15 mouse cellular contexts compared by ENCODE assay signal in genomic region chr3:94399663-94400310, GRCm38 (mm10). TPM values are rescaled to one million over a fixed set of nuclear protein-coding genes. Genes with fewer than 3 reads are reported as not detected.
DNase-seq lines count a peak whose midpoint lies in the region; ATAC-seq and TF ChIP-seq lines count a peak whose summit lies in the region.
"Had no signal": no experiment of that assay in that cellular context is flagged by ENCODE, and none has a peak within 500 bp of the region (broad histone marks: within the 10 kb centered on the region; RNA-seq: fewer than 3 reads in every experiment).

No protein-coding gene starts in this region.

- H3K27me3 ChIP-seq in liver, embryonic 11.5 days (replicated peaks; ENCODE audit: control insufficient read depth, insufficient read depth, low read length) = peaks cover 55% of the 10 kb centered on the region
- peaks cover 36% of the 10 kb centered on the region for H3K27me3 ChIP-seq in liver, postnatal 0 days (ENCODE audit: insufficient read depth, low read length)
- H3K27me3 ChIP-seq in forebrain, embryonic 13.5 days = peaks cover 18% of the 10 kb centered on the region
- H3K27me3 ChIP-seq in neural tube, embryonic 15.5 days (replicated peaks) = peaks cover 17% of the 10 kb centered on the region
- peaks cover 85% of the 10 kb centered on the region for H3K27me3 ChIP-seq in liver, embryonic 12.5 days (replicated peaks)
- peaks cover 6% of the 10 kb centered on the region; the same call in 1 of the 2 replicates for H3K27me3 ChIP-seq in intestine, postnatal 0 days (replicated peaks; ENCODE audit: control insufficient read depth, insufficient read depth, low read length)

- no peak overlapping the region for H3K4me2 ChIP-seq in liver, embryonic 11.5 days
- H3K4me2 ChIP-seq in liver, postnatal 0 days (ENCODE audit: low read depth, low read length) = no peak overlapping the region
- peak overlapping the region; percentile 65 for H3K4me2 ChIP-seq in forebrain, embryonic 13.5 days
- peak overlapping the region; percentile 73 for H3K4me2 ChIP-seq in neural tube, embryonic 15.5 days
- H3K4me2 ChIP-seq in liver, embryonic 12.5 days = no peak overlapping the region
- H3K4me2 ChIP-seq in intestine, postnatal 0 days (replicated peaks; ENCODE audit: low read depth) = no peak overlapping the region

- H3K4me3 ChIP-seq in liver, embryonic 11.5 days (ENCODE audit: low read depth, low read length) = no peak overlapping the region
- H3K4me3 ChIP-seq in liver, postnatal 0 days (ENCODE audit: low read depth, low read length) = no peak overlapping the region
- H3K4me3 ChIP-seq in forebrain, embryonic 13.5 days = peak overlapping the region; percentile 37
- peak overlapping the region; percentile 40 for H3K4me3 ChIP-seq in neural tube, embryonic 15.5 days (replicated peaks)
- H3K4me3 ChIP-seq in liver, embryonic 12.5 days = no peak overlapping the region
- no peak overlapping the region for H3K4me3 ChIP-seq in intestine, postnatal 0 days (ENCODE audit: low read depth, low read length)

- TF ChIP-seq CTCF in liver, postnatal 0 days (IDR thresholded peaks at IDR 0.05; ENCODE audit: low read depth) = no peak
- no peak for TF ChIP-seq CTCF in intestine, postnatal 0 days (IDR thresholded peaks at IDR 0.05; ENCODE audit: low read depth)

- H3K4me1 ChIP-seq in liver, embryonic 11.5 days (replicated peaks; ENCODE audit: control insufficient read depth, insufficient read depth, low read length) = no peaks in the 10 kb centered on the region
- H3K4me1 ChIP-seq in liver, postnatal 0 days (ENCODE audit: insufficient read depth) = no peaks in the 10 kb centered on the region
- H3K4me1 ChIP-seq in forebrain, embryonic 13.5 days = peaks cover 34% of the 10 kb centered on the region
- peaks cover 36% of the 10 kb centered on the region for H3K4me1 ChIP-seq in neural tube, embryonic 15.5 days
- H3K4me1 ChIP-seq in liver, embryonic 12.5 days = no peaks in the 10 kb centered on the region
- no peaks in the 10 kb centered on the region for H3K4me1 ChIP-seq in intestine, postnatal 0 days (replicated peaks; ENCODE audit: control insufficient read depth, insufficient read depth, low read length)

- TF ChIP-seq EP300 in liver, postnatal 0 days (IDR thresholded peaks at IDR 0.05; ENCODE audit: low read depth) = no peak

- no peak for ATAC-seq in liver, embryonic 11.5 days (replicated peaks; ENCODE audit: low FRiP score)
- no peak for ATAC-seq in liver, postnatal 0 days
- peak; percentile 5; the same call in 1 of the 2 replicates for ATAC-seq in forebrain, embryonic 13.5 days
- ATAC-seq in neural tube, embryonic 15.5 days (ENCODE audit: low FRiP score) = peak; percentile 12
- no peak for ATAC-seq in liver, embryonic 12.5 days
- no peak for ATAC-seq in intestine, postnatal 0 days
- ATAC-seq: CD4-positive, CD25-positive, alpha-beta regulatory T cell, adult 4 months had no signal

- 40% methylated on average over 5 of the region's 5 CpGs for WGBS in liver, embryonic 11.5 days
- 43% methylated on average over 5 of the region's 5 CpGs for WGBS in liver, postnatal 0 days (ENCODE audit: insufficient replicate concordance)
- WGBS in forebrain, embryonic 13.5 days = 10% methylated on average over 5 of the region's 5 CpGs
- WGBS in neural tube, embryonic 15.5 days = 20% methylated on average over 5 of the region's 5 CpGs
- whole genome bisulfite sequencing in liver, embryonic 12.5 days (ENCODE audit: insufficient replicate concordance) = 34% methylated on average over 5 of the region's 5 CpGs
- 46% methylated on average over 5 of the region's 5 CpGs for WGBS in intestine, postnatal 0 days

- H3K9ac ChIP-seq in liver, embryonic 11.5 days (ENCODE audit: low read depth, low read length) = no peak overlapping the region
- no peak overlapping the region for H3K9ac ChIP-seq in liver, postnatal 0 days (replicated peaks)
- H3K9ac ChIP-seq in forebrain, embryonic 13.5 days = peak overlapping the region; percentile 71
- no peak overlapping the region; the same call in 1 of the 2 replicates for H3K9ac ChIP-seq in neural tube, embryonic 15.5 days (replicated peaks)
- H3K9ac ChIP-seq in liver, embryonic 12.5 days = no peak overlapping the region
- no peak overlapping the region for H3K9ac ChIP-seq in intestine, postnatal 0 days (ENCODE audit: low read depth, low read length)
- H3K9ac ChIP-seq: limb, embryonic 15.5 days; stomach, embryonic 15.5 days had no signal

- no peaks in the 10 kb centered on the region for H3K36me3 ChIP-seq in liver, embryonic 11.5 days (ENCODE audit: control insufficient read depth, insufficient read depth, low read length)
- H3K36me3 ChIP-seq in liver, postnatal 0 days (replicated peaks; ENCODE audit: insufficient read depth, low read length) = no peaks in the 10 kb centered on the region
- H3K36me3 ChIP-seq in forebrain, embryonic 13.5 days (ENCODE audit: poor library complexity, severe bottlenecking) = no peaks in the 10 kb centered on the region
- no peaks in the 10 kb centered on the region for H3K36me3 ChIP-seq in neural tube, embryonic 15.5 days
- H3K36me3 ChIP-seq in liver, embryonic 12.5 days = no peaks in the 10 kb centered on the region
- H3K36me3 ChIP-seq in intestine, postnatal 0 days (ENCODE audit: control insufficient read depth, insufficient read depth) = peaks cover 7% of the 10 kb centered on the region; the same call in 1 of the 2 replicates
- H3K36me3 ChIP-seq: limb, embryonic 15.5 days; stomach, embryonic 15.5 days had no signal

- peak; percentile 20 for DNase-seq in liver, embryonic 11.5 days (ENCODE audit: low spot score)
- DNase-seq in liver, postnatal 0 days = no peak
- DNase-seq in mesoderm, embryonic 11.5 days (ENCODE audit: low read depth, low spot score) = peak; percentile 47
- no peak for DNase-seq in gastrocnemius, adult 8-10 months (ENCODE audit: low spot score in 2 of 2)
- DNase-seq: cerebellum, adult 9-10 months; heart, adult 18-20 months; layer of hippocampus, adult 9-11 months had no signal

- no peaks in the 10 kb centered on the region for H3K9me3 ChIP-seq in liver, embryonic 11.5 days (ENCODE audit: control insufficient read depth, low read length)
- no peaks in the 10 kb centered on the region for H3K9me3 ChIP-seq in liver, postnatal 0 days (ENCODE audit: low read length)
- H3K9me3 ChIP-seq in forebrain, embryonic 13.5 days (replicated peaks) = no peaks in the 10 kb centered on the region
- H3K9me3 ChIP-seq in neural tube, embryonic 15.5 days (replicated peaks) = no peaks in the 10 kb centered on the region
- H3K9me3 ChIP-seq in liver, embryonic 12.5 days (replicated peaks) = no peaks in the 10 kb centered on the region
- no peaks in the 10 kb centered on the region for H3K9me3 ChIP-seq in intestine, postnatal 0 days (ENCODE audit: control insufficient read depth)
- H3K9me3 ChIP-seq: limb, embryonic 15.5 days; megakaryocyte, embryonic 14.5 days; stomach, embryonic 15.5 days had no signal

- H3K27ac ChIP-seq in liver, embryonic 11.5 days (ENCODE audit: low read depth, low read length) = no peak overlapping the region
- H3K27ac ChIP-seq in liver, postnatal 0 days (ENCODE audit: low read depth) = no peak overlapping the region
- no peak overlapping the region for H3K27ac ChIP-seq in forebrain, embryonic 13.5 days
- no peak overlapping the region for H3K27ac ChIP-seq in neural tube, embryonic 15.5 days (replicated peaks)
- H3K27ac ChIP-seq in liver, embryonic 12.5 days = no peak overlapping the region
- H3K27ac ChIP-seq in intestine, postnatal 0 days (ENCODE audit: low read depth, low read length) = no peak overlapping the region
- H3K27ac ChIP-seq: limb, embryonic 15.5 days; stomach, embryonic 15.5 days had no signal

RNA-seq across cellular contexts. Expression of gene Lingo4, which starts 1.5 kb away (rescaled TPM):
- 0.05 TPM in 1 of 2 replicates, not detected in the other for polyA plus RNA-seq in liver, embryonic 11.5 days (2014; fragmentation: Nextera tagmentation; extraction: Ambion mirVana)
- polyA plus RNA-seq in liver, postnatal 0 days (2015; fragmentation: Nextera tagmentation; extraction: Ambion mirVana) = 0.38 and 0.46 TPM in 2 replicates
- 0.74 and 0.81 TPM in 2 replicates for polyA plus RNA-seq in forebrain, embryonic 13.5 days (2015; fragmentation: Nextera tagmentation; extraction: Ambion mirVana)
- polyA plus RNA-seq in neural tube, embryonic 15.5 days (2015; fragmentation: Nextera tagmentation; extraction: Ambion mirVana) = 2.4 and 2.5 TPM in 2 replicates
- total RNA-seq in gastrocnemius, adult 8-10 months (2022) = under 1 TPM; 0.29 to 0.40 (median 0.33) TPM
- polyA plus RNA-seq in liver, embryonic 12.5 days (2016; fragmentation: Nextera tagmentation; extraction: Ambion mirVana) = 0.04 TPM in 1 of 2 replicates, not detected in the other
- 0.68 and 0.86 TPM in 2 replicates for polyA plus RNA-seq in intestine, postnatal 0 days (2015; fragmentation: Nextera tagmentation; extraction: Ambion mirVana)

RNA-seq across cellular contexts. Expression of gene Tdrkh, which starts 13.3 kb away (rescaled TPM):
- polyA plus RNA-seq in liver, embryonic 11.5 days (2014; fragmentation: Nextera tagmentation; extraction: Ambion mirVana) = 10.4 and 11.4 TPM in 2 replicates
- 7.1 and 7.7 TPM in 2 replicates for polyA plus RNA-seq in liver, postnatal 0 days (2015; fragmentation: Nextera tagmentation; extraction: Ambion mirVana)
- 66.4 and 69.5 TPM in 2 replicates for polyA plus RNA-seq in forebrain, embryonic 13.5 days (2015; fragmentation: Nextera tagmentation; extraction: Ambion mirVana)
- polyA plus RNA-seq in neural tube, embryonic 15.5 days (2015; fragmentation: Nextera tagmentation; extraction: Ambion mirVana) = 39.2 and 43.5 TPM in 2 replicates
- total RNA-seq in gastrocnemius, adult 8-10 months (2022) = 1 to 10 TPM; 5.3 to 6.6 (median 6.1) TPM
- 10.7 and 11.1 TPM in 2 replicates for polyA plus RNA-seq in liver, embryonic 12.5 days (2016; fragmentation: Nextera tagmentation; extraction: Ambion mirVana)
- polyA plus RNA-seq in intestine, postnatal 0 days (2015; fragmentation: Nextera tagmentation; extraction: Ambion mirVana) = 5.6 and 6.2 TPM in 2 replicates

RNA-seq across cellular contexts. Expression of gene Rorc, which starts 27.2 kb away (rescaled TPM):
- polyA plus RNA-seq in liver, embryonic 11.5 days (2014; fragmentation: Nextera tagmentation; extraction: Ambion mirVana) = 0.43 and 1.0 TPM in 2 replicates
- 5.4 and 6.6 TPM in 2 replicates for polyA plus RNA-seq in liver, postnatal 0 days (2015; fragmentation: Nextera tagmentation; extraction: Ambion mirVana)
- polyA plus RNA-seq in forebrain, embryonic 13.5 days (2015; fragmentation: Nextera tagmentation; extraction: Ambion mirVana) = 1.7 and 2.1 TPM in 2 replicates
- polyA plus RNA-seq in neural tube, embryonic 15.5 days (2015; fragmentation: Nextera tagmentation; extraction: Ambion mirVana) = 0.31 and 1.9 TPM in 2 replicates
- total RNA-seq in gastrocnemius, adult 8-10 months (2022) = 100 to 1,000 TPM in 3 of 4 experiments, 10 to 100 TPM in 1; 97.2 to 109 (median 105) TPM
- 0.49 and 0.70 TPM in 2 replicates for polyA plus RNA-seq in liver, embryonic 12.5 days (2016; fragmentation: Nextera tagmentation; extraction: Ambion mirVana)
- polyA plus RNA-seq in intestine, postnatal 0 days (2015; fragmentation: Nextera tagmentation; extraction: Ambion mirVana) = 25.5 and 32.1 TPM in 2 replicates

RNA-seq across cellular contexts. Expression of gene C2cd4d, which starts 37.5 kb away (rescaled TPM):
- 0.25 TPM in 1 of 2 replicates, not detected in the other for polyA plus RNA-seq in liver, embryonic 11.5 days (2014; fragmentation: Nextera tagmentation; extraction: Ambion mirVana)
- polyA plus RNA-seq in liver, postnatal 0 days (2015; fragmentation: Nextera tagmentation; extraction: Ambion mirVana) = 0.24 and 0.34 TPM in 2 replicates
- 0.87 and 1.0 TPM in 2 replicates for polyA plus RNA-seq in forebrain, embryonic 13.5 days (2015; fragmentation: Nextera tagmentation; extraction: Ambion mirVana)
- polyA plus RNA-seq in neural tube, embryonic 15.5 days (2015; fragmentation: Nextera tagmentation; extraction: Ambion mirVana) = 2.1 and 2.9 TPM in 2 replicates
- total RNA-seq in gastrocnemius, adult 8-10 months (2022) = not detected
- polyA plus RNA-seq in liver, embryonic 12.5 days (2016; fragmentation: Nextera tagmentation; extraction: Ambion mirVana) = 0.17 and 0.21 TPM in 2 replicates
- polyA plus RNA-seq in intestine, postnatal 0 days (2015; fragmentation: Nextera tagmentation; extraction: Ambion mirVana) = 0.65 and 0.87 TPM in 2 replicates
- polyA plus RNA-seq: CD4-positive, CD25-positive, alpha-beta regulatory T cell, adult 4 months had no signal

RNA-seq across cellular contexts. Expression of gene Mrpl9, which starts 43.3 kb away (rescaled TPM):
- polyA plus RNA-seq in liver, embryonic 11.5 days (2014; fragmentation: Nextera tagmentation; extraction: Ambion mirVana) = 84.9 and 87.3 TPM in 2 replicates
- 27.4 and 28.7 TPM in 2 replicates for polyA plus RNA-seq in liver, postnatal 0 days (2015; fragmentation: Nextera tagmentation; extraction: Ambion mirVana)
- 62.8 and 62.9 TPM in 2 replicates for polyA plus RNA-seq in forebrain, embryonic 13.5 days (2015; fragmentation: Nextera tagmentation; extraction: Ambion mirVana)
- 61.8 and 63.3 TPM in 2 replicates for polyA plus RNA-seq in neural tube, embryonic 15.5 days (2015; fragmentation: Nextera tagmentation; extraction: Ambion mirVana)
- 10 to 100 TPM; 29.1 to 33.8 (median 32.0) TPM for total RNA-seq in gastrocnemius, adult 8-10 months (2022)
- polyA plus RNA-seq in liver, embryonic 12.5 days (2016; fragmentation: Nextera tagmentation; extraction: Ambion mirVana) = 56.4 and 61.8 TPM in 2 replicates
- polyA plus RNA-seq in intestine, postnatal 0 days (2015; fragmentation: Nextera tagmentation; extraction: Ambion mirVana) = 33.5 and 35.2 TPM in 2 replicates

Comparison
In these comparisons a context has a peak if more than half of its experiments do, and no peak if none do; other contexts are left out.
1. DNase-seq: peak in liver, embryonic 11.5 days (single experiment) and mesoderm, embryonic 11.5 days (single experiment); none in liver, postnatal 0 days (single experiment) and gastrocnemius, adult 8-10 months (0 of 2).
2. ATAC-seq: peak in forebrain, embryonic 13.5 days (single experiment) and neural tube, embryonic 15.5 days (single experiment); none in liver, embryonic 11.5 days (single experiment), liver, postnatal 0 days (single experiment), liver, embryonic 12.5 days (single experiment) and intestine, postnatal 0 days (single experiment).
3. H3K4me2 ChIP-seq: peak in forebrain, embryonic 13.5 days (single experiment) and neural tube, embryonic 15.5 days (single experiment); none in liver, embryonic 11.5 days (single experiment), liver, postnatal 0 days (single experiment), liver, embryonic 12.5 days (single experiment) and intestine, postnatal 0 days (single experiment).
4. H3K4me3 ChIP-seq: peak in forebrain, embryonic 13.5 days (single experiment) and neural tube, embryonic 15.5 days (single experiment); none in liver, embryonic 11.5 days (single experiment), liver, postnatal 0 days (single experiment), liver, embryonic 12.5 days (single experiment) and intestine, postnatal 0 days (single experiment).